Mouse (Mus musculus) testis, adult 2 months (tissue): ENCODE results near the gene Cysrt1. TPM values are rescaled to one million over a fixed set of nuclear protein-coding genes. Genes with fewer than 3 reads are reported as not detected.

Experiments used
- H3K27ac ChIP-seq: fragments of 200-500 bp; 2 replicates; pipeline ENCODE4 v1.5.1; 2012; ENCODE audit warnings: low read depth, low read length; ENCODE audit not compliant: control insufficient read depth, insufficient read depth
- H3K27me3 ChIP-seq: fragments of 200-500 bp; 2 replicates; pipeline ENCODE4 v1.6.1; 2012; ENCODE audit warnings: mild to moderate bottlenecking, low read length, moderate library complexity; ENCODE audit not compliant: control insufficient read depth, insufficient read depth
- H3K36me3 ChIP-seq: fragments of 200-500 bp; 2 replicates; pipeline ENCODE4 v1.6.1; 2012; ENCODE audit warnings: mild to moderate bottlenecking, low read length; ENCODE audit not compliant: control insufficient read depth, insufficient read depth
- H3K4me1 ChIP-seq: fragments of 200-500 bp; 2 replicates; pipeline ENCODE4 v1.6.1; 2012; ENCODE audit warnings: low read length; ENCODE audit not compliant: control insufficient read depth, insufficient read depth
- H3K4me3 ChIP-seq: fragments of 200-500 bp; 2 replicates; pipeline ENCODE4 v1.5.1; 2012; ENCODE audit warnings: low read depth, mild to moderate bottlenecking, low read length, moderate library complexity, mixed read lengths; ENCODE audit not compliant: control insufficient read depth
- CTCF ChIP-seq: fragments of 200-500 bp; IDR thresholded peaks from 2 replicates; pipeline ENCODE4 v1.5.1; 2012; ENCODE audit warnings: low read depth, mild to moderate bottlenecking, inconsistent platforms, low read length, moderate library complexity; ENCODE audit not compliant: control insufficient read depth, insufficient read depth, insufficient replicate concordance
- POLR2A ChIP-seq: fragments of 200-500 bp; IDR thresholded peaks from 2 replicates; pipeline ENCODE4 v1.6.1; 2012; ENCODE audit warnings: low read depth, mild to moderate bottlenecking, inconsistent platforms, low read length, moderate library complexity; ENCODE audit not compliant: control insufficient read depth
- polyA plus RNA-seq: library from polyadenylated mRNA; depleted of rRNA; stranded (reverse); fragments of >200 nt; gene quantifications from 2 replicates; pipeline ENCODE4 v1.2.3, GENCODE M21; 2012

Cysrt1 gene
- polyA plus RNA-seq, 1 experiment, result 0.31 TPM

DNA sequence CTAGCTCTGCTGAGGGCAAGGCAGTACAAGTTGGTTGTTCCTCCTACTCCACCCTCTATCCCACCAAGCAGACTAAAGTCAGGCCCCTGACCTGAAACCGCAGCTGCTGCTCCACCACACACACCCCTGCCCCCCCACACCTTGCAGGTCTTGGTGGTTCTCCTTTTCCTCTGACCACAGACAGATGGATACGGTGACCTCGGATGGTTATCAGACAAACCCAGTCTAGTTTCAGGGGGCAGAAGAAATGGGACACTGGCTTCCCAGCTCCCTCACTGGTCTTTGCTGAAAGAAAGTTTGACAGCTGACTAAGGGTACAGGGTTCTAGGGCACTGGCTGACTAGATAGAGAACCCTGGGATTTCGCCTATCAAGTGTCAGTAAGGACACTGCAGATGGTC lies 8.8 kb downstream of the Cysrt1 start:
- H3K27ac ChIP-seq, result no peak overlapping the region
- no peak overlapping the region for H3K4me3 ChIP-seq
- H3K36me3 ChIP-seq, result no peaks in the 10 kb centered on the region
- no peaks in the 10 kb centered on the region for H3K4me1 ChIP-seq
- TF ChIP-seq CTCF, result no peak
- no peak for TF ChIP-seq POLR2A
- H3K27me3 ChIP-seq, result no peaks in the 10 kb centered on the region

- H3K36me3 ChIP-seq, result no peaks in the 10 kb centered on the region
- no peak overlapping the region for H3K4me3 ChIP-seq
- H3K27me3 ChIP-seq, result no peaks in the 10 kb centered on the region
- TF ChIP-seq POLR2A (no peak), CTCF (no peak)
- H3K27ac ChIP-seq, result no peak overlapping the region
- H3K4me1 ChIP-seq, result peaks cover 2% of the 10 kb centered on the region; the same call in 1 of the 2 replicates
Measured at GRCm38 (mm10) chr2:25231038-25231437, 11.2 kb downstream of the Cysrt1 start.

GRCm38 (mm10) chr2:25230581-25230980 lies 11.7 kb downstream of the Cysrt1 start:
- H3K4me1 ChIP-seq, result peaks cover 2% of the 10 kb centered on the region; the same call in 1 of the 2 replicates
- no peaks in the 10 kb centered on the region for H3K36me3 ChIP-seq
- no peak overlapping the region for H3K27ac ChIP-seq
- TF ChIP-seq POLR2A (no peak), CTCF (no peak)
- H3K27me3 ChIP-seq, result no peaks in the 10 kb centered on the region
- H3K4me3 ChIP-seq, result no peak overlapping the region

GRCm38 (mm10) chr2:25229582-25229981 lies 12.7 kb downstream of the Cysrt1 start:
- TF ChIP-seq CTCF (no peak), POLR2A (no peak)
- Histone ChIP-seq H3K36me3 (no peaks in the 10 kb centered on the region), H3K4me3 (no peak overlapping the region), H3K4me1 (peaks cover 2% of the 10 kb centered on the region; the same call in 1 of the 2 replicates), H3K27ac (no peak overlapping the region), H3K27me3 (no peaks in the 10 kb centered on the region)

GRCm38 (mm10) chr2:25228995-25229530 lies 13.2 kb downstream of the Cysrt1 start:
- H3K4me3 ChIP-seq, result no peak overlapping the region
- TF ChIP-seq POLR2A (no peak), CTCF (no peak)
- no peak overlapping the region for H3K27ac ChIP-seq
- H3K36me3 ChIP-seq, result no peaks in the 10 kb centered on the region
- peaks cover 2% of the 10 kb centered on the region; the same call in 1 of the 2 replicates for H3K4me1 ChIP-seq
- no peaks in the 10 kb centered on the region for H3K27me3 ChIP-seq

- Histone ChIP-seq H3K4me3 (no peak overlapping the region), H3K27me3 (no peaks in the 10 kb centered on the region), H3K36me3 (no peaks in the 10 kb centered on the region), H3K4me1 (peaks cover 4% of the 10 kb centered on the region; the same call in 1 of the 2 replicates), H3K27ac (no peak overlapping the region)
- peak; percentile 84; the same call in 1 of the 2 replicates for TF ChIP-seq CTCF
- TF ChIP-seq POLR2A, result no peak
Measured at GRCm38 (mm10) chr2:25228431-25228889, 13.8 kb downstream of the Cysrt1 start.

DNA sequence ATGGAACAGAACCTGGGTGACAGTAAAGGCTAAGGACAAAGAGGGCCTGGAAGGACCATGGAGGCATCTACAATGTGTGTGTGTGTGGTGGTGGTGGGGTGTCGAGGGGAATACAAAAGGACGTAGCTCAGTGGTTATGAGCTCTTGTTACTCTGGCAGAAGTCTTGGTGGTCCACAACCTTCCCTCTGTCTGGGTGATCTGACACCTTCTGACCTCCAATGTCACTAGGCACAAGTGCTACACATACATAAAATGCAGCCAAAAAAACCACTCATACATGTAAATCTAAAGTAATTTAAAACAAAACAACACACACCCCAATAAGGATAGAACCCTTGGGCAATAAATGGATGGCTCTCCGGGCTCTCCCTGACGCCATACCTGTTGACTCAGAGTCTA lies 14.8 kb downstream of the Cysrt1 start:
- TF ChIP-seq CTCF, result no peak
- no peak for TF ChIP-seq POLR2A
- H3K36me3 ChIP-seq, result no peaks in the 10 kb centered on the region
- no peak overlapping the region for H3K4me3 ChIP-seq
- H3K27me3 ChIP-seq, result no peaks in the 10 kb centered on the region
- H3K4me1 ChIP-seq, result peaks cover 4% of the 10 kb centered on the region; the same call in 1 of the 2 replicates
- H3K27ac ChIP-seq, result no peak overlapping the region
